Mouse (Mus musculus) frontal cortex, postnatal 14 days (tissue): Measurements from ENCODE around the gene Maoa.

Experiments used
- DNase-seq, 2 experiments: peaks; one replicate each; pipeline ENCODE4 v3.0.0; 2022; ENCODE audit warnings: low spot score in 2 of 2

The Maoa gene

DNA sequence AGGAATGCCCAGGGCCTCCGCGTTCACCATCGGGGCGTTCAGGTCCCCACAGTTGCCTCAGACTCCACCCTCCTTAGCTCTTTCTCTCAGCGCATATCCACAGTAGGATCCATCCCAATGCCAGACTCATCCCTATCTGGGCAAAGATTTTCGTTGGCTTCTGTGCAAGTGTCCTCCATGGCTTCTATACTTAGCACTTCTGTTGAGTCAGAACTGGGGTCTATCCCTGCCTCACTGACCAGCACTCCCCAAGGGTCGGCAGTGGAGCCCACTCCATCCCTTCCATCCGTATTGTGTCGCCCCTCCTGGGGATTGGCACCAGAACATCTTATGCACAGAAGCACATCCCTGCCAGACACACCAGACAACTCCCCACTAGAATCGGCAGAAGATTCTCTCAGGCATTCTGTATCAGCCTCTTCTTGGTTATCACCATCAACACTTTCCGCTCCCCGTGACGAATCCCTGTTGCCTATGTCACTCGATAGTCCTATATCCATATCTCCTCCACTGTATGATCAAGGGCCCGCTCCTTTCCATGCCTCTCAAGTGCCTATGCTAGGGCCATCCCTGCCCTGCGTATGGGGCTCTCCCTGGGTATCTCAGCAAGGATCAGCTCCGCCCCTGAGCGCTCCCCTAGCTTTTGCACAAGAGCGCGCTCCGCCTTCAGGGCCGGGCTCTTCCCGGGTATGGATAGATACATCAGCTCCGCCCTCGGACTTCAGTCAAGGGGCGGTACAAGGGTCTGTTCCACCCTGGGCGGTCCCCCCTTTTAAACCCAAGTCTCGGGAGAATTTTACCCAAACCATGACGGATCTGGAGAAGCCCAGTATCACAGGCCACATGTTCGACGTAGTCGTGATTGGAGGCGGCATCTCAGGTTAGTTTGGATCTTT is at the start of gene Maoa:
TSS of gene Maoa (plus strand) at position 665 of the 896 bp plus-strand sequence.
- DNase-seq, result peak; percentile 66 to 67

GRCm38 (mm10) chrX:16618225-16619033 is 1.1 kb upstream of the Maoa start:
- peak; percentile 79 to 84 for DNase-seq

- DNase-seq, result no peak
Observed at GRCm38 (mm10) chrX:16656511-16656910, 37.0 kb downstream of the Maoa start.

DNA sequence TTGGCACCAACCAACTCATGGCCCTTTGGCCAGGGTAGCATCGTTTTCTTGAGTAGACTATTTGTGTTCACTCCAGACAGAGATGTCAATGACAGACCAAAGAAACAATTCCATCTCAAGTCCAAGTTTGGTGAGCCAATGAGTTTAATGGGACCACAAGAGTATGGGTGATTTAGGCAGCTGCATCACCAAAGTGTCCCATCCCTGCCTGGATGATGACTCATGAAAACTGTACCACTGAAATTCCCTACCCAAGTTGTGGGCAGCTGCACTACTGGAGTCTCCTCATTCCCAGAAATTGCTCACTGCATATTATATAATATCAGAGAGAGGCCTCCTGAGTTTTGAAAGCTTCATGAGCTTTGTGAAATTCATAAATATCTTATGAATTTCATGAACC is 86.6 kb downstream of the Maoa start:
- DNase-seq, result no peak

DNA sequence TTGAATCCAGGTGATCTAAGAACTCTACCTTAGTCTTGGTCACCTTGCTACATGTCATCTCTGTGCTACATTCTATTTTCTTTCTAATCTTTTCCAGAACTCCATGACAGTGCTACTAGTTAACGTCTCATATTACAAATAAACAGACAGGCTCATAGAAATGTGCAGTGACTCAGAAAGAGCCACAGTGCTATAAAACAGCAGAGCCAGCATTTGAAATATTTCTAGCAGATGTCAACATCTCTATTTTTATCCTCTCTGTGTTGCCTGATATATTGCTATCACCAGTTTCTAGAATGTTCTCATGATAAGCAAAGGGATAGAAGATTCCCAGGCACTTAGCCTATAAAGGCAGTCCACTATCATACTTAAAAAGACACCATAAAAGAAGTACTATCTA is 94.5 kb downstream of the Maoa start:
- DNase-seq, result no peak
